Mouse (Mus musculus): ENCODE measurements at regions not wholly inside any gene's neighbourhood (a gene's known extent, or its start where the extent isn't known, plus 50 kb on each side); places are given as distances from the start of the nearest gene placed in this dataset.

GRCm38 (mm10) chr13:52079678-52080246, 233.3 kb downstream of the Gadd45g start:
- CTCF ChIA-PET = interaction anchor here (0.9 to 2.5 kb wide), 10 partner anchors 11 to 235 kb away, joined by 3 to 9 read pairs (median 3); no protein-coding TSS in a partner anchor
- H3K27me3 ChIP-seq = no peaks in the 10 kb centered on the region
- TF ChIP-seq CTCF (IDR thresholded peaks at IDR 0.05) = no peak
- peak; percentile 97 for DNase-seq (ENCODE audit: low read depth, low spot score)
- POLR2A ChIA-PET = interaction anchor here (0.9 to 2.0 kb wide), 4 partner anchors 16 to 235 kb away, joined by 3 to 10 read pairs (median 6); no protein-coding TSS in a partner anchor
- in situ Hi-C loops (cut with MboI; ENCODE audit: low pct_unique_long_range_greater_than_20kb) = no loop called here
- ATAC-seq = peak; percentile 87

DNA sequence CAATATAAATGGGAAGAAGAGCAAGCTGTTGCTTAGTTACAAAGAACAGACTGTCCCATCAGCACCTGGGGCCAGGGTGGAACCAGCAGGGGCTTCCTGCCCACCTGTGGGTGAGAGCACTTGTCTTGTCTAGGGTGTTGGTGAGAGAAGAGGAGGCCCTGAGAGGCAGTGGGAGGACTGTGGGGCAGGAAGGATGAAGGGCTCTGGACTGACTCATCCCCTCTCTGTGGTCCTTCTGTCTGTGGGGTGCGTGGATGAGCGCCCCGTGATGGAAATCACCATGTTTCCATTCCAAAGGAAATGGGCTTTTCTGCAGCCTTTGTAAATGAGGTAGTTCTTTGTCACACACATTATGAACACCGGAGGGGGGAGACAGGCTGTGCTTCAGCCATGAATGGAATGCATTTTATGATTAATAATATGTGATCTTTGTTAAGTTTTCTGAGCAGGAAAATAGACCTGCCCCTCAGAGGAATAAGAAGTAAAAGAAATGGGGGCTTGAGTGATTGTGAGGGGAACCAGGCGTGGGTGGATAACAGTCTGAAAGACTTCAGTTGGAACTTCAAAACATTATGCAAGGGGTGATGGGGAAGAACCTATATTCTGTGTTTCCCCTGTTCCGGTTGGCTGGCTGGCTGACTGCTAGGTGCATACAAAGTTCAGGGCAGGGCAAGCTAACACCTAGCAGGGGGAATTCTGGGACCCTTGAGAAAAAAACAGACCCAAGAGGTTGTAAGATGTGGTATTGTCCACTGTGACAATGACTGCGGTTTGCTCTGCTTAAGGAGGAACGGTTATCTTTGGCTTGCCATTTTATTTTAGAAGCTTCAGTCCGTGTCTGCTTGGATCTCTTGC, 237.3 kb downstream of the Gadd45g start:
- in situ Hi-C loops (cut with MboI; ENCODE audit: low pct_unique_long_range_greater_than_20kb) = no loop called here
- no peaks in the 10 kb centered on the region for H3K27me3 ChIP-seq
- ChIA-PET POLR2A (no interaction called here), CTCF (interaction anchor here (0.7 to 1.1 kb wide), 3 partner anchors 9 to 108 kb away, joined by 3 read pairs; no protein-coding TSS in a partner anchor)
- ATAC-seq (no peak), DNase-seq (ENCODE audit: low read depth, low spot score) (peak; percentile 27)
- TF ChIP-seq CTCF (IDR thresholded peaks at IDR 0.05) = no peak

- in situ Hi-C loops (cut with MboI; ENCODE audit: low pct_unique_long_range_greater_than_20kb) = no loop called here
- CTCF ChIA-PET = interaction anchor here (1.1 to 1.5 kb wide), 2 partner anchors 21 to 109 kb away, joined by 3 read pairs; no protein-coding TSS in a partner anchor
- TF ChIP-seq CTCF (IDR thresholded peaks at IDR 0.05) = no peak
- no peaks in the 10 kb centered on the region for H3K27me3 ChIP-seq
- ATAC-seq (no peak), DNase-seq (ENCODE audit: low read depth, low spot score) (no peak)
- POLR2A ChIA-PET = no interaction called here
Measured at GRCm38 (mm10) chr13:52085110-52085509, 238.6 kb downstream of the Gadd45g start.

DNA sequence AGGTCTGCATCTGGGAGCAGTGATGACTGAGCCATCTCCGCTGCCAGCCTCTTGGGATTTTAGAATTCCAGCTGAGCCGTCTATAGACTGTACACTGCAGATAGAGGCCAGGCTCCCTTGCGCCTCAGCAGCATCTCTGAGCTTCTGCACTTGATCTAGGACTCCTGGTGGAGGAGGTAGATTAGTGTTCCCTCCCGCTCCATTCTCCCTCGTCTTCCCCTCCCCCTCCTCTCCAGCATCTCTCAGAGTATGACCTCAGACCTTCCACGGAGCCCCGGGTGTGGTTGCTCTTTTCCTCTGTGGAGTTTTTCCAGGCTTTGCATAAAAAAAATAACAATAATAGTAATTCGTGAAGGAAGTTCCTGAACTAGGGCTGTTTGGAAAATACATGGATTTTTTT, 241.8 kb downstream of the Gadd45g start:
- no peak for DNase-seq (ENCODE audit: low read depth, low spot score)
- in situ Hi-C loops (cut with MboI; ENCODE audit: low pct_unique_long_range_greater_than_20kb) = no loop called here
- no peaks in the 10 kb centered on the region for H3K27me3 ChIP-seq
- ATAC-seq = no peak
- ChIA-PET POLR2A (no interaction called here), CTCF (interaction anchor here (1.2 kb wide), 1 partner anchor 135 kb away, joined by 3 read pairs; no protein-coding TSS in a partner anchor)
- no peak for TF ChIP-seq CTCF (IDR thresholded peaks at IDR 0.05)

DNA sequence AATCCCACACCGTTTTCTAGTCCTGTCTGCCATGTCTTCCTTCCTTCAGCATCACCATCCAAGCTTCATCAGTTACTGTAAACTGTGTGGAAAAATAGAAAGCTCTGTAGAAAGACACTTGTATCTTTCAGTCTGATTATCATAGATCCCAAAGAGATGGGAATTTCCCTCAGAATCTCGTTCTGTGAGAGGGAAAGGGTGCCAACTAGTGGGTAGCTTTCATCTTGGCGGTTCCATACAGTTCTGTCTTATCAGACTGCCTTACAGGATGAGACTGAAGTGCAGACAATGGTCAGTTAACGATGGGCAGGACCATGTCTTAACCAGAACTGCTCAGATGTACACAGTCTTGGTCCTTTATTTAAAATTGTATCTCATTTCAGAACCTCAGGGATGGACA, 243.9 kb downstream of the Gadd45g start:
- in situ Hi-C loops (cut with MboI; ENCODE audit: low pct_unique_long_range_greater_than_20kb) = loop anchor here (5.0 kb wide), 1 partner anchor 243 kb away; the partner anchor contains the start of gene Gadd45g
- H3K27me3 ChIP-seq = no peaks in the 10 kb centered on the region
- no peak for TF ChIP-seq CTCF (IDR thresholded peaks at IDR 0.05)
- ChIA-PET POLR2A (interaction anchor here (1.2 kb wide), 1 partner anchor 244 kb away, joined by 7 read pairs; the partner anchor contains the start of gene Gadd45g), CTCF (interaction anchor here (0.7 to 1.3 kb wide), 3 partner anchors 11 to 244 kb away, joined by 3 read pairs; partner anchors contain the start of gene Gadd45g)
- DNase-seq (ENCODE audit: low read depth, low spot score) = no peak
- no peak for ATAC-seq

- CTCF ChIA-PET = interaction anchor here (1.1 kb wide), 1 partner anchor 99 kb away, joined by 3 read pairs; no protein-coding TSS in a partner anchor
- DNase-seq (ENCODE audit: low read depth, low spot score) = no peak
- ATAC-seq = peak; percentile 47
- in situ Hi-C loops (cut with MboI; ENCODE audit: low pct_unique_long_range_greater_than_20kb) = loop anchor here (5.0 kb wide), 1 partner anchor 247 kb away; the partner anchor contains the start of gene Gadd45g
- TF ChIP-seq CTCF (IDR thresholded peaks at IDR 0.05) = no peak
- no peaks in the 10 kb centered on the region for H3K27me3 ChIP-seq
- POLR2A ChIA-PET = no interaction called here
Measured at GRCm38 (mm10) chr13:52094785-52095184, 248.3 kb downstream of the Gadd45g start.

DNA sequence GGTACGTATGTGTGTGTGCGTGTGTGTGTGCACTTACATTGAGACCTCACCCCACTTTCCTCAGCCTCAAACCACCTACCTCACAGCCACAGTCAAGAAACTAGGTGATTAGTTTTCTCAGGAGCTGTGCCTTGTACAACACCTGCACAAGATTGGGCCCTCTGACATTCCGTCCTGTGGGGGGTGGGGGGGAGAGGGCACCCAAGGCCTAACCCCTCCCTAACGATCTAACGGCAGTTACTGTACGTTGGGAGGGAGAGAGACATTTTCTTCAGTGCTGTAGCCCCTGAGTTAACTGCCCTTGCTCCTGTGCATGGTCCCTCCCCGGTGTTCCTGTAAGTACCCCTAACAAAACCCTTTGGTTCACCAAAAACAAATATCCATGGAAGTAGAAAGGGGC, 250.0 kb downstream of the Gadd45g start:
- ChIA-PET CTCF (no interaction called here), POLR2A (no interaction called here)
- DNase-seq (ENCODE audit: low read depth, low spot score) (no peak), ATAC-seq (no peak)
- TF ChIP-seq CTCF (IDR thresholded peaks at IDR 0.05) = no peak
- in situ Hi-C loops (cut with MboI; ENCODE audit: low pct_unique_long_range_greater_than_20kb) = no loop called here
- H3K27me3 ChIP-seq = no peaks in the 10 kb centered on the region

GRCm38 (mm10) chr13:52105989-52106642, 259.6 kb downstream of the Gadd45g start:
- ChIA-PET CTCF (interaction anchor here (0.9 kb wide), 1 partner anchor 117 kb away, joined by 3 read pairs; no protein-coding TSS in a partner anchor), POLR2A (no interaction called here)
- no peaks in the 10 kb centered on the region for H3K27me3 ChIP-seq
- no peak for TF ChIP-seq CTCF (IDR thresholded peaks at IDR 0.05)
- in situ Hi-C loops (cut with MboI; ENCODE audit: low pct_unique_long_range_greater_than_20kb) = no loop called here
- no peak for DNase-seq (ENCODE audit: low read depth, low spot score)
- no peak for ATAC-seq

- in situ Hi-C loops (cut with MboI; ENCODE audit: low pct_unique_long_range_greater_than_20kb) = no loop called here
- no peak for DNase-seq (ENCODE audit: low read depth, low spot score)
- TF ChIP-seq CTCF (IDR thresholded peaks at IDR 0.05) = no peak
- ChIA-PET POLR2A (no interaction called here), CTCF (no interaction called here)
- H3K27me3 ChIP-seq = no peaks in the 10 kb centered on the region
- ATAC-seq = no peak
Measured at GRCm38 (mm10) chr13:52108349-52108921, 262.0 kb downstream of the Gadd45g start.

DNA sequence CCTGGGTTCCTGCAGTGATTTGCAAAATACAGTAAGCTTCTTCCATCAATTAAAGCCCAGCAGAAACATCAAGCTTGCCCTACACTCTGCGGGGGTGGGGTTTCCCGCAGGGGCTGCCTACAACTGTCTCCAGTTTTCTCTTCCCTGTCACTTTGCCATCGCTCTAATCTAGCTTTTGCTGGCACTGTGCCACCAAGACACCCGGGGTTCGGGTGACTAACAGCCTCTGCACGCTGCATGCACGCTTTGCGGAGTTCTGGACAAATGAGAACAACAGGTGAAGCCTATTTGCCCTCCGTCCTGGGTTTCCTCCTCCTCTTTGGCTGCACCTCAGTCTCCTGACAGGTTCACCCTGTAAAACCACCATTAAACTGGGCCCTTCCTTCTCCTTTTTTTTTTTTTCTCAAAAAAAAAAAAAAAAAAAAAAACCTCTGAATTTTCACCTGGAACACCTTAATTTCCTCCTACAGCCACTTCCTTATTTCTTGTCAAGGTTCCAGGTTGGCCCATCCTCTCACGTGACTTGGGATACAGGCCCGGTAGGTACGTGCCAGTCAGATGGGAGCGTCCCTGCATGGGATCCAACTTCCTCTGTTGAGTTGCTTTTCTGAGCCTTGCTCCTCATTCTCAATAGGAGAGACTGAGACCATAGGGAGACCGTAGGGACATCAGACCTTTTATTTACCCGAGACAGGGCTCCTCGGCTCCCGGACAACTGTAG, 262.7 kb downstream of the Gadd45g start:
- ChIA-PET POLR2A (no interaction called here), CTCF (no interaction called here)
- TF ChIP-seq CTCF (IDR thresholded peaks at IDR 0.05) = no peak
- DNase-seq (ENCODE audit: low read depth, low spot score) = no peak
- no peaks in the 10 kb centered on the region for H3K27me3 ChIP-seq
- ATAC-seq = no peak
- in situ Hi-C loops (cut with MboI; ENCODE audit: low pct_unique_long_range_greater_than_20kb) = no loop called here

Data from Patski (cell line).